Mouse (Mus musculus) liver, embryonic 15.5 days (tissue): ENCODE measurements around the gene Pcp4. TPM values are rescaled to one million over a fixed set of nuclear protein-coding genes. Genes with fewer than 3 reads are reported as not detected.

Experiments used
- ATAC-seq: fragments of 200-750 bp; cut with Nextera tagmentation; 2 replicates; pipeline ENCODE4 v1.8.0; 2017; ENCODE audit warnings: moderate number of reproducible peaks, mild to moderate bottlenecking, moderate library complexity; ENCODE audit not compliant: insufficient read depth
- H3K27ac ChIP-seq: fragments of 300-500 bp; sonication (generic); replicated peaks from 2 replicates; pipeline ENCODE4 v1.5.1; 2015; ENCODE audit warnings: mild to moderate bottlenecking, inconsistent platforms
- H3K27me3 ChIP-seq: fragments of 300-500 bp; sonication (generic); 2 replicates; pipeline ENCODE4 v1.6.1; 2015; ENCODE audit warnings: mild to moderate bottlenecking, inconsistent platforms
- H3K36me3 ChIP-seq: fragments of 300-500 bp; sonication (generic); replicated peaks from 2 replicates; pipeline ENCODE4 v1.6.1; 2015; ENCODE audit warnings: moderate library complexity, mild to moderate bottlenecking, inconsistent platforms
- H3K4me1 ChIP-seq: fragments of 300-500 bp; sonication (generic); replicated peaks from 2 replicates; pipeline ENCODE4 v1.6.1; 2015; ENCODE audit warnings: inconsistent platforms
- H3K4me2 ChIP-seq: fragments of 300-500 bp; sonication (generic); 2 replicates; pipeline ENCODE4 v1.6.1; 2015; ENCODE audit warnings: moderate library complexity, mild to moderate bottlenecking, inconsistent platforms
- H3K4me3 ChIP-seq: fragments of 300-500 bp; sonication (generic); replicated peaks from 2 replicates; pipeline ENCODE4 v1.5.1; 2015; ENCODE audit warnings: mild to moderate bottlenecking, inconsistent platforms
- H3K9ac ChIP-seq: fragments of 300-500 bp; sonication (generic); 2 replicates; pipeline ENCODE4 v1.6.1; 2015; ENCODE audit warnings: moderate library complexity, mild to moderate bottlenecking, inconsistent platforms
- H3K9me3 ChIP-seq: fragments of 300-500 bp; sonication (generic); replicated peaks from 2 replicates; pipeline ENCODE4 v1.6.1; 2016; ENCODE audit warnings: inconsistent platforms
- WGBS: fragments of 180-500 bp; shearing (Covaris S2); methylation state at CpG from one replicate; pipeline ENCODE4 v1.1.7; 2015; ENCODE audit warnings: mixed read lengths; ENCODE audit not compliant: insufficient replicate concordance; 5-methylcytosine and 5-hydroxymethylcytosine counted together
- polyA plus RNA-seq: library from polyadenylated mRNA; unstranded; fragments of >200 nt; fragmentation: Nextera tagmentation; extraction: Ambion mirVana; gene quantifications from 2 replicates; pipeline ENCODE4 v1.2.1, GENCODE M21; 2015

Gene Pcp4
- polyA plus RNA-seq, 1 experiment from 2014 or later, result 0.24 TPM

GRCm38 (mm10) chr16:96488038-96488437, 20.6 kb downstream of the Pcp4 start:
- 70% methylated on average over 5 of the region's 5 CpGs for WGBS
- Histone ChIP-seq H3K27me3 (no peaks in the 10 kb centered on the region), H3K36me3 (no peaks in the 10 kb centered on the region), H3K4me3 (no peak overlapping the region), H3K27ac (no peak overlapping the region), H3K9ac (no peak overlapping the region), H3K4me1 (no peaks in the 10 kb centered on the region), H3K4me2 (no peak overlapping the region), H3K9me3 (no peaks in the 10 kb centered on the region)
- no peak for ATAC-seq

GRCm38 (mm10) chr16:96491530-96491929, 24.1 kb downstream of the Pcp4 start:
- no peaks in the 10 kb centered on the region for H3K9me3 ChIP-seq
- no peak for ATAC-seq
- H3K4me2 ChIP-seq, result no peak overlapping the region
- WGBS, result 58% methylated on average over 3 of the region's 3 CpGs
- no peaks in the 10 kb centered on the region for H3K36me3 ChIP-seq
- no peak overlapping the region for H3K4me3 ChIP-seq
- H3K9ac ChIP-seq, result no peak overlapping the region
- H3K4me1 ChIP-seq, result no peaks in the 10 kb centered on the region
- no peaks in the 10 kb centered on the region for H3K27me3 ChIP-seq
- no peak overlapping the region for H3K27ac ChIP-seq

DNA sequence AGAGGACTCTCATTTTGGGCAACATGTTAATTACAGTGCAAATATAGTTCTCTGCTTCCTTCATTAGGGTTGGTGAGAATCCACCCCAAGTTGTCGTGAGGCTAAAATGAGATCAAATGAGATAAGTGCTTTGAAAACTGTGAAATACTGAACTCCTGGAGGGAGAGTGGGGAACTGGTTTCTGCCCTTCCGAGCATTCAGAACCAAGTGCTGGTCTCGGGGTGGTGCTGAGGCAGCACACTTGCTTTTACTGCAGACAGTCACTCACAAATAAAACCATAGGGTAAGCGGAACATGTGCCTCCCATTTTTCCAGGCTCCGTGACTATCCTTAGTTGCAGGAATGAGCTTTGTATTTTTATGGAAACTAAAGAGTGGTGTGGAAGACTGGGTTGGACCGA, 26.7 kb downstream of the Pcp4 start:
- H3K27ac ChIP-seq, result no peak overlapping the region
- 47% methylated on average over 6 of the region's 6 CpGs for WGBS
- ATAC-seq, result no peak
- no peak overlapping the region for H3K9ac ChIP-seq
- no peak overlapping the region for H3K4me3 ChIP-seq
- no peaks in the 10 kb centered on the region for H3K4me1 ChIP-seq
- no peaks in the 10 kb centered on the region for H3K9me3 ChIP-seq
- H3K36me3 ChIP-seq, result no peaks in the 10 kb centered on the region
- H3K4me2 ChIP-seq, result no peak overlapping the region
- no peaks in the 10 kb centered on the region for H3K27me3 ChIP-seq

DNA sequence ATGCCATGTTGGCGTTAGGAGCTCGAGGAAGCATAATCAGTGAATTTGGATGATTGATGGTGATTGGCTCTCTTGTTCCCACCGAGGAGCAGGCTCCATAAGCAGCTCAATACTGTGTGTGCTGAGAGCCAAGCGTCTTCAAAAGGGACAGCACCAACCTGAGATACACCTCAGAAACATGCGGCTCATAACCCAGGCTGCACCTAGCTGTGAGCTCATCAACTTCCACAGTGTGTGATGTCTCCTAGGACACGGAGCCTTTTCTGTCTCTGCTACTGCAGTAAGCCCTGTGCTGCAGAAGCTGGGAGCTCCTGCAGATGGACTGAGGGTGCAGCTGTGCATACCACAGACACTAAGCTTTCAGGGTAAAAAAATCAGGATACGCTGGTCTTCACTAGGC, 31.5 kb downstream of the Pcp4 start:
- 47% methylated on average over 7 of the region's 7 CpGs for WGBS
- no peaks in the 10 kb centered on the region for H3K4me1 ChIP-seq
- H3K4me3 ChIP-seq, result no peak overlapping the region
- no peaks in the 10 kb centered on the region for H3K36me3 ChIP-seq
- no peak overlapping the region for H3K4me2 ChIP-seq
- H3K9me3 ChIP-seq, result no peaks in the 10 kb centered on the region
- H3K9ac ChIP-seq, result no peak overlapping the region
- no peaks in the 10 kb centered on the region for H3K27me3 ChIP-seq
- ATAC-seq, result no peak
- H3K27ac ChIP-seq, result no peak overlapping the region

DNA sequence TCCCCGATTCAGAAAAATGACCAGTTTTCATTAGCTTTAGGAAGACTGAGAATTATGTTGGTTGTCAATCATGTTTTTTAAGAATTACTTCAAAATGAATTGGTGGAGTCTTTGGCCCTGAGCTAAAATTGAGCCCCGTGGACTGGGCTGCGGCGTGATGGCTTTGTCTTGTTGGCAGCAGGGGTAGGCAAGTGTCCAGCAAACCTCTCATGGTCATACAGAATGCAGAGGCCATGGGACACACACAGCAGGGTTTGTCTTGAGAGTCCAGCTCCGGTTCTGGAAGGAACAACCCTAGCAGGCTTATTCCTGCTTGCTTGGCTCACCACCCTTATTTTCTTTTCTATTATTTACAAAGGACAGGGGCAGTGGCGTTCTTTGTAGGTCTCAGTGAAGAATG, 33.8 kb downstream of the Pcp4 start:
- no peak overlapping the region for H3K9ac ChIP-seq
- ATAC-seq, result no peak
- H3K36me3 ChIP-seq, result no peaks in the 10 kb centered on the region
- 58% methylated on average over 6 of the region's 6 CpGs for WGBS
- H3K9me3 ChIP-seq, result no peaks in the 10 kb centered on the region
- no peak overlapping the region for H3K4me3 ChIP-seq
- no peak overlapping the region for H3K27ac ChIP-seq
- H3K4me1 ChIP-seq, result no peaks in the 10 kb centered on the region
- H3K4me2 ChIP-seq, result no peak overlapping the region
- H3K27me3 ChIP-seq, result no peaks in the 10 kb centered on the region

DNA sequence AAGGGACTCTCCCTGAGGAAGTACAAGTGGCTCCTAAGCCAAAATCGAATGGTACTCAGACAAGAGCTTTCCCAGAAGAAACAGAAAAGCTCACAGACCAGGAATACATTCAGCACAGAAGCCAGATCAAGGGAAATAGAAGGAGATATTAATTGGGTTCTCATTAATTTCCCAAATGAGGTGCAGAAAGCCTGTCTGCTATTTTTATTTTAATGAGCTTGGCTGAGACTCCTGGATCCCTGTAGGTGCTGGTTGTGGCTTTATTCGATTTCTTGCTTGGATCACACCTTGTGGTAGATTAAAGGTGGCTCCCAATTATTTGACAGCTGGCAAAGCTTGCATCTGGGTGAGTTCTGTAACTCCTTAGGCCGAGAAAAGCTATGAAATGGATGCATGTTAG, 35.2 kb downstream of the Pcp4 start:
- WGBS, result 25% methylated on average over 3 of the region's 3 CpGs
- Histone ChIP-seq H3K9ac (no peak overlapping the region), H3K4me1 (no peaks in the 10 kb centered on the region), H3K4me3 (no peak overlapping the region), H3K27ac (no peak overlapping the region), H3K4me2 (no peak overlapping the region), H3K36me3 (no peaks in the 10 kb centered on the region), H3K27me3 (no peaks in the 10 kb centered on the region), H3K9me3 (no peaks in the 10 kb centered on the region)
- no peak for ATAC-seq

GRCm38 (mm10) chr16:96514466-96514865, 47.1 kb downstream of the Pcp4 start:
- Histone ChIP-seq H3K36me3 (no peaks in the 10 kb centered on the region), H3K4me1 (no peaks in the 10 kb centered on the region), H3K27ac (no peak overlapping the region), H3K9ac (no peak overlapping the region), H3K4me2 (no peak overlapping the region), H3K4me3 (no peak overlapping the region), H3K27me3 (no peaks in the 10 kb centered on the region), H3K9me3 (no peaks in the 10 kb centered on the region)
- WGBS, result 73% methylated on average over 3 of the region's 3 CpGs
- ATAC-seq, result no peak

DNA sequence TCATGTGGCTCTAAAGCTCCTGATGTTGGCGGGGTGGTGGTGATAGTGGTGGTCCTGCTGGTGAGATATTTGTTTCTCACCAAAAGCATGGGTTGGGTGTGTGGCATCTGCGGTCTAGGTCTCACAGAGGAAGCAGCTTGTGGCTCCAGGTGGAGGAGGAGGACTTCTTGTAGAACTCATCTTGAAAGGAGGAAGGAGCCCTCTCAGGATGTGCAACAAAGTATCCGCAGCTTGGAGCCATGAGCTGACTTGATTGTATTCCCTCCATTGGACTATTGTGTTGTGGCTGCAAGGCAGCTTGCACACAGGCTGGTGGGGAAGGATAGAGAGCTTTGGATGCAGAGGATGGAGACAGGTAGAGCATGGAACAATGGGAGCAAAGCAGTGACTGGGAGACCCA, 60.1 kb downstream of the Pcp4 start:
- no peak overlapping the region for H3K27ac ChIP-seq
- ATAC-seq, result no peak
- H3K27me3 ChIP-seq, result no peaks in the 10 kb centered on the region
- no peak overlapping the region for H3K4me3 ChIP-seq
- no peaks in the 10 kb centered on the region for H3K4me1 ChIP-seq
- H3K4me2 ChIP-seq, result no peak overlapping the region
- no peaks in the 10 kb centered on the region for H3K9me3 ChIP-seq
- H3K9ac ChIP-seq, result no peak overlapping the region
- no peaks in the 10 kb centered on the region for H3K36me3 ChIP-seq
- 65% methylated on average over 3 of the region's 3 CpGs for WGBS

- Histone ChIP-seq H3K27me3 (0 out of 2 replicates have a peak, but pooled peaks cover under 1% of the 10 kb centered on the region), H3K9ac (no peak overlapping the region), H3K4me2 (no peak overlapping the region), H3K27ac (no peak overlapping the region), H3K4me1 (no peaks in the 10 kb centered on the region), H3K36me3 (no peaks in the 10 kb centered on the region), H3K9me3 (no peaks in the 10 kb centered on the region), H3K4me3 (no peak overlapping the region)
- no peak for ATAC-seq
- WGBS, result 55% methylated on average over 4 of the region's 4 CpGs
Measured at GRCm38 (mm10) chr16:96528471-96528870, 61.1 kb downstream of the Pcp4 start.

DNA sequence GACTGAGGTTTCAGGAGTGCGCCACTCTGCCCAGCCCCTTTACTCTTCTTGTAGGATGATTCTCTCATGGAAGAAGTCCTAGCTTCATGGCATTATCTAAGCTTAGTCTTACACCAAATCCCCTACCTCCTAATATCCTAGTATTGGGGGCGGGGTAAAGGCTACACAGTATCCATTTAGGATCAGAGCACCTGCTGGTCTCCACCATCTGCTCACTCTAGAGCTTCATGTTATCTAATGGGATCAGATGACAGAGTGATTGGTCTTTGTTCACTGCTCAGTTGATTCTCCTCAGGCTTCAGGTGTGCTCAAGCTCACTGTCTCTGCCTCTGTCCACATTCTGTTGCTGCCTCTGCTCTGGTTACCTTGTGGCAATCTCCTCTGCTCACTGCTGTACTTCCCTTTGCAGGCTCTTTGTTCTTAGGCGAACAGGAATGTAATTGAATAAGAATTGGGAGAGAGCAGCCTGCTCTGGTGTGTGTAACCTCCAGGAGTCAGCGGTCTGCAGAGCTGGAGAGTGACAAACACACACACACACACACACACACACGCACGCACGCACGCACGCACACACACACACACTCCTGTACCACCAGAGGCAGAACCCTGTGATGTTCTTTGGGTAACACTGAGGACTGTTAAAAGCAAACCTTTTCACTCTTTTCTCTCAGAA, 62.6 kb downstream of the Pcp4 start:
- peaks cover 11% of the 10 kb centered on the region for H3K27me3 ChIP-seq
- H3K4me2 ChIP-seq, result no peak overlapping the region
- no peak overlapping the region for H3K9ac ChIP-seq
- H3K4me3 ChIP-seq, result no peak overlapping the region
- WGBS, result 59% methylated on average over 9 of the region's 9 CpGs
- no peak for ATAC-seq
- H3K4me1 ChIP-seq, result peaks cover 7% of the 10 kb centered on the region
- no peaks in the 10 kb centered on the region for H3K9me3 ChIP-seq
- no peaks in the 10 kb centered on the region for H3K36me3 ChIP-seq
- no peak overlapping the region for H3K27ac ChIP-seq

DNA sequence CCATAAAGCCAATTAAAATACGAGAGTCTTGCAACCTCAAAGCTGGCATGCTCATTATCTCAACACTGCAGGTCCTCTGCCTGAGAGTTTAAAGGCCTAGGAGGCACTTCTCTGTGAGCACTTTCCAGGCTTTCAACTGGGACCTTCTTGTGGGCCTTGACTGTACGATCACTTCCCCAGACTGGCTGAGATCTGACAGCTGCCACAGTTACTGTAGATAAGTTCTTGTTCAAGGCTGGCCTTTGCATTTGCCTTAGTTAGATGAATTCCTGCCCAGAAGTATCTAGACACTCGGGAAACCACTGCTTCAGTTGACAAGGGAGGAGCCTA, 63.1 kb downstream of the Pcp4 start:
- H3K9ac ChIP-seq, result no peak overlapping the region
- no peaks in the 10 kb centered on the region for H3K9me3 ChIP-seq
- H3K4me2 ChIP-seq, result no peak overlapping the region
- H3K27me3 ChIP-seq, result peaks cover 15% of the 10 kb centered on the region
- H3K27ac ChIP-seq, result no peak overlapping the region
- H3K4me3 ChIP-seq, result no peak overlapping the region
- no peaks in the 10 kb centered on the region for H3K36me3 ChIP-seq
- ATAC-seq, result no peak
- peaks cover 7% of the 10 kb centered on the region for H3K4me1 ChIP-seq
- WGBS, result 11% methylated on average over 3 of the region's 3 CpGs

DNA sequence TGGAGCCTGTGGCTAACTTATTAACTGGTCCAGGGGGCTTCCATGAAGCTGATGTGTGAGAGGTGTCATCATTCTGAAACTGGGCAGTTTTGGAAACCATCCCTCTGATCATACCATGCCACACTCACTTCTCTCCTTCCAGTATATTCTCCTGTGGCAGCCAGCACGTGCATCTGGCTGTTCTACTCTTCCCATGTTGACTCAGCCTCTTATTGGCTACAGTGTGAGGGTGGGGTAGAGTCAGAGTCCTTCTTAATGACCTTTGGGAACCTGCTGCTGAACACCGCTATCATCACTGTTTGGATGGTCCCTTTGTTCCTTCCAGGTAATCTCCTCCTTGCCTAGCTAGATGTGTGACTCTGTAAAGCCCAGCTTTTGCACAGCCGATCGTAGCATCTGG, 63.6 kb downstream of the Pcp4 start:
- peaks cover 7% of the 10 kb centered on the region for H3K4me1 ChIP-seq
- ATAC-seq, result no peak
- no peaks in the 10 kb centered on the region for H3K9me3 ChIP-seq
- H3K9ac ChIP-seq, result no peak overlapping the region
- H3K4me3 ChIP-seq, result no peak overlapping the region
- 53% methylated on average over 4 of the region's 4 CpGs for WGBS
- peaks cover 20% of the 10 kb centered on the region for H3K27me3 ChIP-seq
- H3K36me3 ChIP-seq, result no peaks in the 10 kb centered on the region
- H3K27ac ChIP-seq, result no peak overlapping the region
- no peak overlapping the region for H3K4me2 ChIP-seq
